Mouse (Mus musculus) lung, embryonic 16.5 days (tissue): ENCODE results near the gene Rbm15. TPM values are rescaled to one million over a fixed set of nuclear protein-coding genes. Genes with fewer than 3 reads are reported as not detected.

Experiments
- polyA plus RNA-seq: library from polyadenylated mRNA; unstranded; fragments of >200 nt; fragmentation: Nextera tagmentation; extraction: Ambion mirVana; gene quantifications from 2 replicates; pipeline ENCODE4 v1.2.1, GENCODE M21; 2015

Rbm15 gene
- polyA plus RNA-seq, 1 experiment from 2014 or later = 15.7 TPM

Other genes starting within 250 kb of the Rbm15 start
- 0.72 and 0.80 TPM in 2 replicates for gene Kcna2, start 232.5 kb downstream of the Rbm15 start, polyA plus RNA-seq
- gene Kcna10, start 150.6 kb downstream of the Rbm15 start, polyA plus RNA-seq = not detected in 2 replicates
- gene Cym, start 111.9 kb downstream of the Rbm15 start, polyA plus RNA-seq = 45.5 and 47.6 TPM in 2 replicates
- gene A630076J17Rik, start 103.1 kb downstream of the Rbm15 start, polyA plus RNA-seq = 0.24 and 0.47 TPM in 2 replicates
- gene Prok1, start 94.0 kb downstream of the Rbm15 start, polyA plus RNA-seq = not detected in 2 replicates
- gene Lamtor5, start 54.8 kb downstream of the Rbm15 start, polyA plus RNA-seq = 189 and 196 TPM in 2 replicates
- 2.1 and 2.3 TPM in 2 replicates for gene Slc16a4, start 42.4 kb downstream of the Rbm15 start, polyA plus RNA-seq
- gene Kcnc4, start 125.9 kb upstream of the Rbm15 start, polyA plus RNA-seq = 0.05 and 0.08 TPM in 2 replicates
- 1.3 and 1.8 TPM in 2 replicates for gene Slc6a17, start 184.3 kb upstream of the Rbm15 start, polyA plus RNA-seq
- gene Ubl4b, start 221.4 kb upstream of the Rbm15 start, polyA plus RNA-seq = not detected in 2 replicates